Mouse (Mus musculus) kidney, adult 2 months (tissue): ENCODE results near the gene Mapkapk3. TPM values are rescaled to one million over a fixed set of nuclear protein-coding genes. Genes with fewer than 3 reads are reported as not detected.

ENCODE experiments used
- DNase-seq: peaks from one replicate; pipeline ENCODE4 v3.0.0; 2021
- H3K27ac ChIP-seq: fragments of 200-500 bp; 2 replicates; pipeline ENCODE4 v1.5.1; 2012; ENCODE audit warnings: low read depth, low read length, control low read depth, inconsistent platforms; ENCODE audit not compliant: insufficient read depth
- H3K27me3 ChIP-seq: fragments of 200-500 bp; replicated peaks from 2 replicates; pipeline ENCODE4 v1.6.1; 2012; ENCODE audit warnings: mild to moderate bottlenecking, moderate library complexity, low read length, inconsistent platforms; ENCODE audit not compliant: control insufficient read depth, insufficient read depth
- H3K36me3 ChIP-seq: fragments of 200-500 bp; 2 replicates; pipeline ENCODE4 v1.6.1; 2012; ENCODE audit warnings: mild to moderate bottlenecking, moderate library complexity, low read length, inconsistent platforms; ENCODE audit not compliant: control insufficient read depth, insufficient read depth
- H3K4me1 ChIP-seq: fragments of 200-500 bp; 2 replicates; pipeline ENCODE4 v1.6.1; 2011; ENCODE audit warnings: low read length; ENCODE audit not compliant: control insufficient read depth, insufficient read depth
- H3K4me3 ChIP-seq: fragments of 200-500 bp; 2 replicates; pipeline ENCODE4 v1.5.1; 2011; ENCODE audit warnings: mild to moderate bottlenecking, low read depth, low read length, control low read depth; ENCODE audit not compliant: insufficient read depth
- CTCF ChIP-seq: fragments of 200-500 bp; conservative IDR thresholded peaks from 2 replicates; pipeline ENCODE4 v1.5.1; 2011; ENCODE audit warnings: low read depth, mild to moderate bottlenecking, control low read depth, low read length, moderate library complexity, mixed read lengths; ENCODE audit not compliant: insufficient read depth, insufficient read length
- POLR2A ChIP-seq: fragments of 200-500 bp; IDR thresholded peaks from one replicate; pipeline ENCODE4 v1.6.1; 2011; ENCODE audit warnings: low read depth, low read length, control low read depth
- WGBS: fragments of 180-500 bp; shearing (Covaris S2); methylation state at CpG from one replicate; pipeline ENCODE4 v1.1.7; 2018; 5-methylcytosine and 5-hydroxymethylcytosine counted together
- polyA plus RNA-seq: library from polyadenylated mRNA; depleted of rRNA; stranded (reverse); fragments of >200 nt; gene quantifications from 2 replicates; pipeline ENCODE4 v1.2.3, GENCODE M21; 2012

The Mapkapk3 gene
- polyA plus RNA-seq, 1 experiment = 24.3 TPM

GRCm38 (mm10) chr9:107288105-107288650, 1.5 kb downstream of the Mapkapk3 start:
- Histone ChIP-seq H3K36me3 (no peaks in the 10 kb centered on the region), H3K4me1 (peaks cover 5% of the 10 kb centered on the region; the same call in 1 of the 2 replicates), H3K27ac (peak overlapping the region; percentile 59), H3K4me3 (peak overlapping the region; percentile 2; the same call in 1 of the 2 replicates), H3K27me3 (no peaks in the 10 kb centered on the region)
- DNase-seq = no peak
- 79% methylated on average over 14 of the region's 14 CpGs for WGBS
- TF ChIP-seq POLR2A = no peak
- no peak for TF ChIP-seq CTCF

- H3K27me3 ChIP-seq = no peaks in the 10 kb centered on the region
- peak overlapping the region; percentile 59; the same call in 1 of the 2 replicates for H3K27ac ChIP-seq
- 49% methylated on average over 2 of the region's 2 CpGs for WGBS
- no peak for DNase-seq
- H3K4me3 ChIP-seq = no peak overlapping the region
- peaks cover 5% of the 10 kb centered on the region; the same call in 1 of the 2 replicates for H3K4me1 ChIP-seq
- no peak for TF ChIP-seq POLR2A
- TF ChIP-seq CTCF = no peak
- no peaks in the 10 kb centered on the region for H3K36me3 ChIP-seq
These were observed 2.4 kb downstream of the Mapkapk3 start for GRCm38 (mm10) chr9:107287294-107287693.

GRCm38 (mm10) chr9:107285009-107285408, 4.7 kb downstream of the Mapkapk3 start:
- H3K4me3 ChIP-seq = no peak overlapping the region
- WGBS = 24% methylated on average over 3 of the region's 3 CpGs

DNA sequence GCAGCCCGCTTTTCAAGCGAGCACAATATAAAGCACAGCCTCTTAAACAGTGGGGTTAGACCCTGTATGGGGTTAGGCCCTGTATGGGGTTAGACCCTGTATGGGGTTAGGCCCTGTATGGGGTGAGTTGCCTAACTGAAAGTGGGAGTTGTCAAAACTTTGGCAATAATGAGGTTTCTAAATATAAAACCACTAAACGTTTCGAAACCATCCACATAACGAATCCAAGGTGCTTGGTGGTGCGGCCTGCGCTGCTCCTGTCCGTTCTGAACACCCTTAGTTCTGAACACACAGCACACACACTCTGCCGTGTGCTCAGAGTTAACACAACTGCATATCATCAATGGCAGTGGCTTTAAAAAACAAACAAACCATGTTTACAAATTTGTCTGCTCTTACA, 6.7 kb downstream of the Mapkapk3 start:
- Histone ChIP-seq H3K4me1 (peaks cover 9% of the 10 kb centered on the region; the same call in 1 of the 2 replicates), H3K27me3 (no peaks in the 10 kb centered on the region), H3K36me3 (no peaks in the 10 kb centered on the region), H3K4me3 (no peak overlapping the region), H3K27ac (no peak overlapping the region)
- WGBS = 89% methylated on average over 9 of the region's 9 CpGs
- DNase-seq = no peak
- TF ChIP-seq CTCF (no peak), POLR2A (no peak)

More at GRCm38 (mm10) chr9:107285009-107285408, 4.7 kb downstream of the Mapkapk3 start:
- peak; percentile 60 for DNase-seq
- TF ChIP-seq CTCF (no peak), POLR2A (no peak)
- peaks cover 7% of the 10 kb centered on the region for H3K4me1 ChIP-seq
- H3K27me3 ChIP-seq = no peaks in the 10 kb centered on the region
- H3K27ac ChIP-seq = peak overlapping the region; percentile 37; the same call in 1 of the 2 replicates
- H3K36me3 ChIP-seq = no peaks in the 10 kb centered on the region

- Histone ChIP-seq H3K36me3 (no peaks in the 10 kb centered on the region), H3K4me3 (no peak overlapping the region), H3K27me3 (no peaks in the 10 kb centered on the region), H3K27ac (no peak overlapping the region), H3K4me1 (peaks cover 9% of the 10 kb centered on the region; the same call in 1 of the 2 replicates)
- 87% methylated on average over 5 of the region's 5 CpGs for WGBS
- TF ChIP-seq POLR2A (no peak), CTCF (no peak)
- DNase-seq = no peak
These were observed 8.3 kb downstream of the Mapkapk3 start for GRCm38 (mm10) chr9:107281241-107281987.

DNA sequence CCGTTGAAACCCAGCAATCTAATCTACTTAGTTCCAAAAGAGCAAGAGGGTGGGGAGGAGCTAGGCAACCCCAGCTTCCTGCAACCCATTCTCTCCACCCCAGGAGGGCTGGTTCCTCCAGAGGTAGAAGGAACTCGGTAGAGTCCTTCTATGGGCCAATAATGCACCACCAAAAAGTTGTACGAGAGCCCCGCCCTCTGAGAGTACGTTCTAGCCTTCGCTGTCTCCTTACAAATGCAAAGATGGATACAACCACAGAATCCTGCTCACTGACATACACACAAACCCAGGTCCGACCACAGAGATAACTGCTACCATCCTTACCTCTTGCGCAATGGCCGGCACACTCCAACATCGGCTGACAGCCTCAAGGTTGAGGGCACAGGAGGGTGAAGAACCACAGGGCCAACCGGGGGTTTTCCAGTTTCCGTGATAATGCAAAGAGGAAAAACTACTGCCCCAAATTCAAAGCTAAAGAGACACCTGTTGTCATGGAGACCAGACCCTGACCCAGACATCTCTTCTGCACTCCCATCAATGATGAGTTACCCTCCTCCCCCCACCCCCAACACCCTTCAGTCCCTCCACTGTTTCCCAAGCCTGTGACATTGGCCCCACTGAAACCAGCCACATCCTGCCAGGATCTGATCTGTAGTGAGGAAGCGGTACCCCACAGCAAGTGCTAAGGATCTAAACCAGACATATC, 9.2 kb downstream of the Mapkapk3 start:
- no peak for DNase-seq
- Histone ChIP-seq H3K27me3 (no peaks in the 10 kb centered on the region), H3K27ac (no peak overlapping the region), H3K36me3 (no peaks in the 10 kb centered on the region), H3K4me3 (no peak overlapping the region), H3K4me1 (peaks cover 12% of the 10 kb centered on the region; the same call in 1 of the 2 replicates)
- WGBS = 70% methylated on average over 13 of the region's 13 CpGs
- TF ChIP-seq CTCF (no peak), POLR2A (no peak)
